Mouse (Mus musculus) frontal cortex, adult 2 months (tissue): ENCODE measurements around the gene Zic4. TPM values are rescaled to one million over a fixed set of nuclear protein-coding genes. Genes with fewer than 3 reads are reported as not detected.

ENCODE experiments used
- DNase-seq, 2 experiments: peaks; one replicate each; pipeline ENCODE4 v3.0.0; 2022; ENCODE audit warnings: low spot score in 1 of 2; ENCODE audit errors: extremely low spot score in 1 of 2
- polyA plus RNA-seq: library from polyadenylated mRNA; depleted of rRNA; stranded (reverse); fragments of >200 nt; gene quantifications from 2 replicates; pipeline ENCODE4 v1.2.3, GENCODE M21; 2012; rRNA removed

The Zic4 gene
- polyA plus RNA-seq, 1 experiment, result 10.3 TPM

DNA sequence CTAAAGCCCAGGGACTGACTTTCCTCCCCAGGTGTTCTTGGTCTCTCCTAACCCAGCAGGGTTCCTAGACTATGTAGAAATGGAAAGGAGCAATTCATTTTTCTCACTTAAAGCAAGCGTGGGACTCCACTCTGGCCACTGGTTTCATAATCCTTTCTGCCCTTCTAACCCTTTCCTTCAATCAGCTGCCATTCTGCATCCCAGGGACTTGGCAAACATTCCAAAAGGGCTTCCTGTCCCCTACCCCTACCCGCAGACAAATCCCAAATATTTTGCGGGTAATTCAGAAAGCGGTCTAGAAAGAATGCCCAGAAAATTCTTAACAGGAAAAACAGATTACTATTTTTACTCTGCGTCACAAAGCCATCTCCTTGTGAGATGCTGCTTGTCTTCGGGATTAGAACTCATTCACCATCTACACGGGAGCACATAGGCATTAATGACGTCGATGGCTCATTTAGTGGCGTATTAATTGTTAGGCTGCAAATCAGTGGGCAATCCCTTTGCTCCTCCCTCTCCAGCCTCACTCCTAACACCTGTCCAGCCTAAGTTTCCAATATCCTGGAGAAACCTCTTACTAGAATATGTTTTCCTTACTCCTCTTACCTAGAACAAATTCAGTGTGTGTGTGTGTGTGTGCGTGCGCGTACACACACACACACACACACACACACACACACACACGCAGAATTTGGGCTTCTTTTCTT is 33.0 kb downstream of the Zic4 start:
- no peak for DNase-seq

DNA sequence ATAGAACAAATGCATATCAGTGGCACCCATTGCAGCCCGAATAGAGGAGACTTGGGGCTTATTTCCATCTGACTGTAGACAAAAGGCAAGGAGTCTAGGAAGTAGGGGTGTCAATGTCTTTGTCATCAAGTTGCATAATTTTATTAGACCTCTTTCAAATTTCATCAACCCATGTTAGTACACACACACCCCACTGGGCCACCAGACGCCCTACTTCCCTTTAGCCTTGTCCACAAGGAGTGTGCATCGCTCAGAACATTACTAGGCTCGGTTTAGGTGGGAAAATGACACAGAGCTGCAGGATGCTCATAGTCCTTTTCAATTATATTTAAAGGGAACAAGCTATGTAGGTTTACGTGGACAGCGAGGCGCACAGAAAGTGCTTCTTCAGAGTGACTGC is 37.8 kb downstream of the Zic4 start:
- no peak for DNase-seq

DNA sequence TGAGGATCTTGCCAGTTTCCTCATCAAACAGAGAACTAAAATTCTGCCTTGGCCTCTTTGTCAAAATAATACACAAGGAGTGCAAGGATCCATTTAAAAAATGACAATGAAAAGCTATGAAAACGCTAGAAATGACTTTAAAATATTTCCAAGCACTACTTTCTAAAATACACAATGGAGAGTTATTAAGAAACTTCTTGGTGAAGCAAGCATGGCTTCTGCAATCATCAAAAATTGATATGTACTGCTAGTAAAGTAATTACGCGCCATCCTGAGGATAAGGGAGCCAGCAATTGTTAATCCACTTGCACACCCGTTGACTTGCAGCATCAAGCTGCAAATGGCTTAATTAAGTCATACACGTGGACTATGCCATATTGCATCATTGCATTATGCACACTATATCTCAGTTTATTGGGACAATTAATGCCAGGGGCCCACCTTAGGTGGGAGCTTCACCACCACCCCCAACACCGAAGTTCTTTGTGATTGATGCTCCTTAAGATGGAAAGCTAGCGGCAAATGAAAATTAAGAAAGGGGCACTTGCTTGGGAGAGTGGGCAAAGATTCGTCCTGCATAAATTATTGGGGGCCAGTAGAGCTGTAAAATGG is 38.4 kb downstream of the Zic4 start:
- no peak for DNase-seq

DNA sequence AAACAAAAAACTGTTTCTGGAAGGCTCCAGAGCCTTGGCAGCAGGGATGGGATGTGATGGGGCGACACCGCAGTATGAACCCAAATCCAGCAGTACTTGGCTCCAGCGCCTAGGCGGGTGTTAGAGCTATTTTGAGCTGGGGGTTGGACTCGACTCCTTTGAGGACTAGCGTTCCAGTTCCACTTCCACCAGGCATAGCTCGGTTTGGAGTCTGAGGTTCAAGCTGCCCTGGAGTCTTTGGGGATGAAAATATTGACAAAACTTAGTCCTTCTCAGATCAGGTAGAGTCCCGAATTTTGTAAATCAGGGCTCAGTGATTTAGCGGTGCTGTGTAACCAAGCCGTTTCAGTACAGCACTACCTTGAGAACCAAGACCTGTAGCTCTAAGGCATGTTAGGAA is 39.3 kb downstream of the Zic4 start:
- no peak for DNase-seq

GRCm38 (mm10) chr9:91404229-91404628 is 42.0 kb downstream of the Zic4 start:
- DNase-seq, result no peak

GRCm38 (mm10) chr9:91404905-91405752 is 42.9 kb downstream of the Zic4 start:
- no peak for DNase-seq

GRCm38 (mm10) chr9:91405753-91406178 is 43.6 kb downstream of the Zic4 start:
- DNase-seq, result no peak

- DNase-seq, result no peak
These were observed 44.1 kb downstream of the Zic4 start for GRCm38 (mm10) chr9:91406258-91406763.

- no peak for DNase-seq
These were observed 47.6 kb downstream of the Zic4 start for GRCm38 (mm10) chr9:91409771-91410170.

- no peak for DNase-seq
These were observed 51.9 kb downstream of the Zic4 start for GRCm38 (mm10) chr9:91414007-91414661.

GRCm38 (mm10) chr9:91420441-91420840 is 58.2 kb downstream of the Zic4 start:
- no peak for DNase-seq

Other genes starting within 250 kb of the Zic4 start
- gene Zic1, start 3.4 kb downstream of the Zic4 start, polyA plus RNA-seq, result 113 and 143 TPM in 2 replicates